Mouse (Mus musculus): ENCODE measurements around the gene Upb1.

DNA sequence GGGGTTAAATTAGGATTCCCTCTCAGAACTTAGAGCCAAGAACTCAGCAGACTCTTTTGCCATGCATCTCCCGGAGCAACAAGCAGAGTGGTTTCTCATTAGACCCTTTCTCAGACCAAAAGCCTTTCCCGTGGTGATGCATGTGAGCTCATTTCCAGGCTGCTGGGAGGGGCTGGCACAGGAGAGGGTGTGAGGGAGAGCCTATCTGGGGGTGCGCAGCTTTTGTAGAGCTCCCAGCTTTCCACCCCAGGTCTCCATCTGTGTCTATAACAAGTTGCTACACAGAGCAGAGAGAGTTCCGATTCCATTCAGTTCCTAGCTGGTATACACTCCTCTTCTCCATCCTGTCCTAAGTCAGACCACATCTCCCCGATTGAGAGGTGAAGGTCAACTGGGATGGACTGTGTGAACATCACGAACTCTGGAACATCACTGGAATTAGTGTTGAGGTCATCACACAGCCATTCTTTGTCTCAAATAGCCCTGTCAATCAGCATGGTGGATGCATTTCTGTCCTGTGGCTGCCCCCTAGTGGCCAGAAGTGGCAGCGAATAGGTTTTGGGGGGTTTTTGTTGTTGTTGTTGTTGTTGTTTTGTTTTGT, 38.4 kb downstream of the Upb1 start:
- TF ChIP-seq POLR2A (IDR thresholded peaks at IDR 0.05; ENCODE audit: low read depth, low read length) (no peak), CTCF (conservative IDR thresholded peaks at IDR 0.05; ENCODE audit: insufficient read depth, insufficient read length, low read depth, low read length) (peak; percentile 69)

Measured in kidney, adult 2 months (tissue).